Mouse (Mus musculus) lung, adult 2 months (tissue): Measurements from ENCODE around the gene Atpaf1. TPM values are rescaled to one million over a fixed set of nuclear protein-coding genes. Genes with fewer than 3 reads are reported as not detected.

Experiments
- DNase-seq: peaks from one replicate; pipeline ENCODE4 v3.0.0; 2022
- H3K4me1 ChIP-seq: fragments of 200-500 bp; 2 replicates; pipeline ENCODE4 v1.6.1; 2011; ENCODE audit warnings: low read length; ENCODE audit not compliant: control insufficient read depth, insufficient read depth
- H3K4me3 ChIP-seq: fragments of 200-500 bp; replicated peaks from 2 replicates; pipeline ENCODE3; 2011; ENCODE audit warnings: low read depth, mild to moderate bottlenecking, control low read depth, low read length; ENCODE audit errors: extremely low read depth
- CTCF ChIP-seq: fragments of 200-500 bp; IDR thresholded peaks from 2 replicates; pipeline ENCODE4 v1.5.1; 2011; ENCODE audit warnings: mild to moderate bottlenecking, low read length, control low read depth; ENCODE audit not compliant: insufficient read depth
- POLR2A ChIP-seq: fragments of 200-500 bp; IDR thresholded peaks from 2 replicates; pipeline ENCODE4 v1.6.1; 2011; ENCODE audit warnings: low read depth, mild to moderate bottlenecking, control low read depth, low read length, borderline replicate concordance; ENCODE audit errors: extremely low read depth
- WGBS: fragments of 180-500 bp; shearing (Covaris S2); methylation state at CpG from one replicate; pipeline ENCODE4 v1.1.7; 2018; 5-methylcytosine and 5-hydroxymethylcytosine counted together
- polyA plus RNA-seq: library from polyadenylated mRNA; depleted of rRNA; stranded (reverse); fragments of >200 nt; gene quantifications from 2 replicates; pipeline ENCODE4 v1.2.3, GENCODE M21; 2012; rRNA removed

The Atpaf1 gene
- 19.6 and 32.7 TPM in 2 replicates for polyA plus RNA-seq

GRCm38 (mm10) chr4:115784769-115785510, at the start of gene Atpaf1:
Atpaf1 (plus strand) TSS chr4:115784812.
- H3K4me1 ChIP-seq: peaks cover 8% of the 10 kb centered on the region
- WGBS: 1% methylated on average over 69 of the region's 69 CpGs
- peak within 1 kb of the TSS; percentile 92 for H3K4me3 ChIP-seq
- DNase-seq: peak; percentile 75
- TF ChIP-seq CTCF (no peak), POLR2A (peak; percentile 47; the same call in 1 of the 2 replicates)

GRCm38 (mm10) chr4:115734867-115735266, 49.7 kb upstream of the Atpaf1 start:
- TF ChIP-seq POLR2A (no peak), CTCF (no peak)
- H3K4me1 ChIP-seq: peaks cover 9% of the 10 kb centered on the region; the same call in 1 of the 2 replicates
- no peak overlapping the region for H3K4me3 ChIP-seq
- no peak for DNase-seq
- 61% methylated on average over 4 of the region's 4 CpGs for whole genome bisulfite sequencing

GRCm38 (mm10) chr4:115737551-115738041, 47.0 kb upstream of the Atpaf1 start, which contains the start of gene Efcab14:
Efcab14 (plus strand) TSS chr4:115737744.
- Histone ChIP-seq H3K4me1 (peaks cover 6% of the 10 kb centered on the region; the same call in 1 of the 2 replicates), H3K4me3 (peak within 1 kb of the TSS; percentile 67)
- TF ChIP-seq POLR2A: peak; percentile 60; the same call in 1 of the 2 replicates
- no peak for TF ChIP-seq CTCF
- 0% methylated on average over 45 of the region's 45 CpGs for WGBS
- DNase-seq: peak; percentile 99

- no peak for TF ChIP-seq CTCF
- TF ChIP-seq POLR2A: no peak
- 29% methylated on average over 13 of the region's 13 CpGs for WGBS
- Histone ChIP-seq H3K4me3 (no peak overlapping the region), H3K4me1 (peaks cover 6% of the 10 kb centered on the region; the same call in 1 of the 2 replicates)
- no peak for DNase-seq
Observed at GRCm38 (mm10) chr4:115738481-115738985, 46.1 kb upstream of the Atpaf1 start.

- Histone ChIP-seq H3K4me1 (peaks cover 6% of the 10 kb centered on the region; the same call in 1 of the 2 replicates), H3K4me3 (no peak overlapping the region)
- DNase-seq: no peak
- TF ChIP-seq POLR2A (no peak), CTCF (no peak)
Observed at GRCm38 (mm10) chr4:115742658-115743057, 42.0 kb upstream of the Atpaf1 start.

- no peak overlapping the region for H3K4me3 ChIP-seq
- H3K4me1 ChIP-seq: peaks cover 6% of the 10 kb centered on the region; the same call in 1 of the 2 replicates
- no peak for TF ChIP-seq CTCF
- no peak for TF ChIP-seq POLR2A
- WGBS: 66% methylated on average over 4 of the region's 4 CpGs
- no peak for DNase-seq
Observed at GRCm38 (mm10) chr4:115743096-115743495, 41.5 kb upstream of the Atpaf1 start.

GRCm38 (mm10) chr4:115748181-115748580, 36.4 kb upstream of the Atpaf1 start:
- Histone ChIP-seq H3K4me1 (no peaks in the 10 kb centered on the region), H3K4me3 (no peak overlapping the region)
- TF ChIP-seq CTCF (no peak), POLR2A (no peak)
- 82% methylated on average over 1 of the region's 1 CpGs for WGBS
- DNase-seq: no peak

- Histone ChIP-seq H3K4me3 (no peak overlapping the region), H3K4me1 (no peaks in the 10 kb centered on the region)
- TF ChIP-seq POLR2A (no peak), CTCF (no peak)
- WGBS: 81% methylated on average over 1 of the region's 1 CpGs
- no peak for DNase-seq
Observed at GRCm38 (mm10) chr4:115749336-115749735, 35.3 kb upstream of the Atpaf1 start.

GRCm38 (mm10) chr4:115754101-115754500, 30.5 kb upstream of the Atpaf1 start:
- DNase-seq: no peak
- WGBS: 92% methylated on average over 3 of the region's 3 CpGs
- TF ChIP-seq POLR2A: no peak
- TF ChIP-seq CTCF: no peak
- no peaks in the 10 kb centered on the region for H3K4me1 ChIP-seq
- H3K4me3 ChIP-seq: no peak overlapping the region
